Comparison of ENCODE assay signal across 8 mouse cellular contexts in the genomic region with DNA sequence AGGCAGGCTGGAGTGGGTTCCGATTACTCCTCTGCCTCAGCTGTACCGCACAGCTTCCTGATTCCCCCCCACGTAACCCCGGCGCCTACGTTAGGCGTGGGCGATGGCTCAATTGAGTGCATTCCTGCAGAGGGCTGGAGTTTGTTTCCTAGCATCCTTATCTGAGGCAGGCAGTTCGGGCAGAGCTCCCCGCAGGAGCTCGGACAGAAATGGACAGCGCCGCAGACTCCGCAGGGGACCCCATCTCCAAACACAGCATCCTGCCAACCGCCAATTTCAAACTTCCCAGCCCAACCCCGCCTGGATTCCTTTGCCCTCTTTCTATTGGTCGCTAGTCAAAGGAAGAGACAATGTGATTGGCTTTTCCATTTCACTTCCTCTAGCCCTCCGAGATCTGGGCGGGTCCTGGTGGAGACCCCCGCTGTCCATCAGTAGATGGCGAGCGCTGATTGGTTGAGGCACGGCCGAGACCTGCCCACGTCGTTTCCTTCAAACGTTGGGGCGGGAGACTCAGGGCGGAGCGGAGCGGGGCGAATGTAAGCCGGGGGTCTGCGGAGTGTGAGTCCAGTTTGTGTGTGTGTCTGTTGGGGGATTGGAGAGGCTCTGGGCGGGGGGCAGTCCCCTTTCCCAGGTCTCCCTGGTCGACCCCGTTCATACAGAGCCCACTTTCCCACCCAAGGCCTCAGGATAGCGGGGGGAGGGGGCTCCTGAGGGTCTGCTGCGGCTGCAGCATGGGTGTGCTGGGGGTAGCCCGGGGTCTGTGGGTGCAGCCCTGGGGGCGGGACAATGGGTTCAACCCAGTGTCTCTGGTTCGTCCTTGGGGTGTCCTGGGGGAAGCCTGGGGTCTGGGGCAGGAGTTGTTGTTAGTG. TPM values are rescaled to one million over a fixed set of nuclear protein-coding genes. Genes with fewer than 3 reads are reported as not detected.
DNase-seq lines count a peak whose midpoint lies in the region; ATAC-seq and TF ChIP-seq lines count a peak whose summit lies in the region.

A gene (plus strand): TSS at position 513 of the 869 bp plus-strand sequence.

- no peak for TF ChIP-seq POLR2A in cortical plate, adult 2 months (IDR thresholded peaks at IDR 0.05; ENCODE audit: extremely low read depth, insufficient read depth, low read length)

- no peak for TF ChIP-seq CTCF in cortical plate, adult 2 months (IDR thresholded peaks at IDR 0.05; ENCODE audit: extremely low read depth, insufficient read depth, low read length)

- peaks cover 4% of the 10 kb centered on the region for H3K4me1 ChIP-seq in cortical plate, adult 2 months (ENCODE audit: control insufficient read depth, insufficient read depth, low read length)

- DNase-seq in adipocyte (ENCODE audit: low spot score): peak; percentile 80
- peak; percentile 61 to 63 for DNase-seq in gastrocnemius, adult 8-10 months (ENCODE audit: low spot score in 2 of 2)
- peak; percentile 83 for DNase-seq in hindlimb bud, embryonic 11.5 days (ENCODE audit: extremely low spot score, low read depth, low spot score)
- DNase-seq in left cerebral cortex, adult 8-10 months (ENCODE audit: low spot score in 2 of 2): peak; percentile 67 to 88
- DNase-seq in right cerebral cortex, adult 18-20 months: peak; percentile 92
- DNase-seq in urinary bladder, adult 2 months (ENCODE audit: low spot score): peak; percentile 38

- H3K27ac ChIP-seq in cortical plate, adult 2 months (ENCODE audit: insufficient read depth, low read length): no peak within 1 kb of the TSS

- peak within 1 kb of the TSS; percentile 35 for H3K4me3 ChIP-seq in cortical plate, adult 2 months (ENCODE audit: insufficient read depth, low read length)

- peak; percentile 98 for ATAC-seq in megakaryocyte, adult 5-6 weeks (ENCODE audit: poor library complexity, severe bottlenecking)

RNA-seq across cellular contexts. Expression of the gene that starts here (rescaled TPM):
- polyA plus RNA-seq in cortical plate, adult 2 months (2012; rRNA removed): 71.9 and 75.4 TPM in 2 replicates
- total RNA-seq in gastrocnemius, adult 8-10 months (2022): under 1 TPM; 0.19 to 0.53 (median 0.42) TPM
- total RNA-seq in left cerebral cortex, adult 8-10 months (2022): 100 to 1,000 TPM; 181 to 207 (median 194) TPM
- 21.9 and 26.8 TPM in 2 replicates for total RNA-seq in megakaryocyte, adult 5-6 weeks (2015)
- 35.0 and 41.8 TPM in 2 replicates for total RNA-seq in megakaryocyte, adult 5-6 weeks (2017)
- polyA plus RNA-seq in urinary bladder, adult 2 months (2012; rRNA removed): 4.9 and 7.7 TPM in 2 replicates

Comparison
In these comparisons a context has a peak if more than half of its experiments do, and no peak if none do; other contexts are left out.
1. RNA of the gene that starts here (total RNA-seq): 181 to 207 TPM in left cerebral cortex, adult 8-10 months and 21.9 to 41.8 TPM in megakaryocyte, adult 5-6 weeks; 0.19 to 0.53 TPM in gastrocnemius, adult 8-10 months; every median in the first group is over 10 times any median in the second.
2. RNA of the gene that starts here (total RNA-seq): 181 to 207 TPM in left cerebral cortex, adult 8-10 months; 21.9 to 41.8 TPM in megakaryocyte, adult 5-6 weeks; every median in the first group is over 4 times any median in the second.
3. Peak in DNase-seq in gastrocnemius, adult 8-10 months; RNA of the gene not detected or under 1 TPM.
4. DNase-seq: peak in every context shown above with its lines; median percentile 92 in right cerebral cortex, adult 18-20 months; 83 in hindlimb bud, embryonic 11.5 days; 80 in adipocyte; 78 in left cerebral cortex, adult 8-10 months; 62 in gastrocnemius, adult 8-10 months; 38 in urinary bladder, adult 2 months.